Mouse (Mus musculus) Patski (cell line): ENCODE results near the gene Kifc3. TPM values are rescaled to one million over a fixed set of nuclear protein-coding genes. Genes with fewer than 3 reads are reported as not detected.

Source experiments
- ATAC-seq: fragments of 100-300 bp; one replicate; pipeline ENCODE4 v1.8.0; 2021
- CTCF ChIA-PET: fragments of 350-600 bp; sonication (Branson Sonifier 250); formaldehyde crosslinking; loops from one replicate; lab custom pipeline; 2022; ENCODE audit warnings: inconsistent platforms; lab: Charles Lee
- POLR2A ChIA-PET: fragments of 350-600 bp; sonication (Branson Sonifier 250); formaldehyde crosslinking; loops from one replicate; lab custom pipeline; 2022; ENCODE audit warnings: antibody characterized with exemption, inconsistent platforms; lab: Charles Lee
- DNase-seq: peaks from one replicate; pipeline ENCODE4 v3.0.0-alpha.2; 2011; ENCODE audit warnings: low read depth, low spot score
- H3K27me3 ChIP-seq: fragments of 371-371 bp; one replicate; pipeline ENCODE4 v1.5.1; 2021
- CTCF ChIP-seq: fragments of 100-300 bp; IDR thresholded peaks from one replicate; pipeline ENCODE4 v1.5.1; 2021
- in situ Hi-C: fragments of 300-500 bp; cut with MboI; formaldehyde crosslinking; loops from 3 replicates; pipeline ENCODE4 v1.11.1; 2018; ENCODE audit warnings: low pct_unique_long_range_greater_than_20kb, mixed read lengths
- polyA plus RNA-seq: library from polyadenylated mRNA; unstranded; gene quantifications from one replicate; pipeline ENCODE4 v1.2.3, GENCODE M21; 2021

Gene Kifc3
- polyA plus RNA-seq, 1 experiment from 2014 or later: 158 TPM

- in situ Hi-C loops: loop anchor here (5.0 to 10.0 kb wide), 3 partner anchors 69 to 261 kb away; no protein-coding TSS in a partner anchor
- DNase-seq (no peak), ATAC-seq (no peak)
- H3K27me3 ChIP-seq: no peaks in the 10 kb centered on the region
- ChIA-PET CTCF (interaction anchor here (0.9 to 2.7 kb wide), 13 partner anchors 12 to 111 kb away, joined by 3 to 7 read pairs (median 4); no protein-coding TSS in a partner anchor), POLR2A (interaction anchor here (0.7 to 1.8 kb wide), 2 partner anchors 102 to 683 kb away, joined by 3 to 5 read pairs; no protein-coding TSS in a partner anchor)
- no peak for TF ChIP-seq CTCF
These were observed 870 bp upstream of the Kifc3 start for GRCm38 (mm10) chr8:95203326-95204038.

- CTCF ChIA-PET: no interaction called here
- in situ Hi-C loops: loop anchor here (5.0 to 10.0 kb wide), 3 partner anchors 67 to 260 kb away; no protein-coding TSS in a partner anchor
- no peak for TF ChIP-seq CTCF
- no peaks in the 10 kb centered on the region for H3K27me3 ChIP-seq
- DNase-seq (no peak), ATAC-seq (no peak)
- POLR2A ChIA-PET: no interaction called here
These were observed 499 bp downstream of the Kifc3 start for GRCm38 (mm10) chr8:95202056-95202570.

GRCm38 (mm10) chr8:95201491-95201890 lies 1.1 kb downstream of the Kifc3 start:
- CTCF ChIA-PET: interaction anchor here (1.9 kb wide), 1 partner anchor 60 kb away, joined by 5 read pairs; no protein-coding TSS in a partner anchor
- no peak for TF ChIP-seq CTCF
- no peaks in the 10 kb centered on the region for H3K27me3 ChIP-seq
- in situ Hi-C loops: loop anchor here (5.0 to 10.0 kb wide), 3 partner anchors 67 to 259 kb away; no protein-coding TSS in a partner anchor
- POLR2A ChIA-PET: no interaction called here
- ATAC-seq: no peak
- DNase-seq: no peak

- ChIA-PET CTCF (interaction anchor here (1.0 to 1.9 kb wide), 2 partner anchors 9 to 58 kb away, joined by 3 to 5 read pairs; no protein-coding TSS in a partner anchor), POLR2A (interaction anchor here (0.6 to 1.0 kb wide), 2 partner anchors 62 to 72 kb away, joined by 3 to 4 read pairs; no protein-coding TSS in a partner anchor)
- in situ Hi-C loops: loop anchor here (5.0 to 10.0 kb wide), 3 partner anchors 65 to 258 kb away; no protein-coding TSS in a partner anchor
- no peaks in the 10 kb centered on the region for H3K27me3 ChIP-seq
- DNase-seq (no peak), ATAC-seq (no peak)
- TF ChIP-seq CTCF: no peak
These were observed 2.6 kb downstream of the Kifc3 start for GRCm38 (mm10) chr8:95200001-95200405.

GRCm38 (mm10) chr8:95195728-95196127 lies 6.9 kb downstream of the Kifc3 start:
- in situ Hi-C loops: no loop called here
- CTCF ChIA-PET: no interaction called here
- no peaks in the 10 kb centered on the region for H3K27me3 ChIP-seq
- POLR2A ChIA-PET: no interaction called here
- DNase-seq (no peak), ATAC-seq (no peak)
- TF ChIP-seq CTCF: no peak

GRCm38 (mm10) chr8:95191497-95192175 lies 11.0 kb downstream of the Kifc3 start:
- no peaks in the 10 kb centered on the region for H3K27me3 ChIP-seq
- ATAC-seq (no peak), DNase-seq (no peak)
- CTCF ChIA-PET: interaction anchor here (0.8 to 1.6 kb wide), 3 partner anchors 8 to 21 kb away, joined by 3 read pairs; no protein-coding TSS in a partner anchor
- in situ Hi-C loops: no loop called here
- POLR2A ChIA-PET: no interaction called here
- no peak for TF ChIP-seq CTCF

- no peaks in the 10 kb centered on the region for H3K27me3 ChIP-seq
- in situ Hi-C loops: no loop called here
- ChIA-PET CTCF (no interaction called here), POLR2A (no interaction called here)
- no peak for DNase-seq
- no peak for TF ChIP-seq CTCF
- no peak for ATAC-seq
These were observed 15.0 kb downstream of the Kifc3 start for GRCm38 (mm10) chr8:95187579-95187978.

- CTCF ChIA-PET: no interaction called here
- no peaks in the 10 kb centered on the region for H3K27me3 ChIP-seq
- no peak for ATAC-seq
- in situ Hi-C loops: no loop called here
- no peak for TF ChIP-seq CTCF
- POLR2A ChIA-PET: interaction anchor here (0.7 kb wide), 1 partner anchor 10 kb away, joined by 3 read pairs; no protein-coding TSS in a partner anchor
- DNase-seq: no peak
These were observed 16.6 kb downstream of the Kifc3 start for GRCm38 (mm10) chr8:95185891-95186513.

- no peak for ATAC-seq
- ChIA-PET POLR2A (no interaction called here), CTCF (no interaction called here)
- in situ Hi-C loops: no loop called here
- no peak for DNase-seq
- no peaks in the 10 kb centered on the region for H3K27me3 ChIP-seq
- no peak for TF ChIP-seq CTCF
These were observed 17.5 kb downstream of the Kifc3 start for GRCm38 (mm10) chr8:95185104-95185503.

- ATAC-seq: no peak
- ChIA-PET POLR2A (no interaction called here), CTCF (no interaction called here)
- no peaks in the 10 kb centered on the region for H3K27me3 ChIP-seq
- no peak for DNase-seq
- TF ChIP-seq CTCF: no peak
- in situ Hi-C loops: no loop called here
These were observed 18.4 kb downstream of the Kifc3 start for GRCm38 (mm10) chr8:95184171-95184570.
